In the genomic region with DNA sequence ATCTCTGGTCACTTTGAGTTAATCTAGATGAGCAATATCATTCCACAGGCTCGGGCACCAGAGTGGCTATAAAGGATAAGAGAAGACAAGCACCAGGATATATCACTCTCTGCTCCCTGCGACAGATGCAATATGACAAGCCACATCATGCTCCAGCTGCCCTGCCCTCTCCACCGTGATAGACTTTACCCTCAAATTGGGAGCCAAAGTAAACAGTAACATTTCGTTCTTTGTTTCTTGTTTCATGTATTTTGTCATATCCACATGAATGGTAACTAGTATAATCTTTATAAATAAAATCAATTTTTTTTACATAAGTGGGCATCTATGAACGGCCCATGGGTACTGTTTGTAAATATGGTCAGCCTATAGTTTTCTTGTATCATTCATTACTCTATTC, we compare ENCODE assay signal across 17 mouse cellular contexts.
"Had no signal": no experiment of that assay in that cellular context is flagged by ENCODE, and none has a peak within 500 bp of the region (broad histone marks: within the 10 kb centered on the region; RNA-seq: fewer than 3 reads in every experiment).

No protein-coding gene starts in this region.

- H3K9me3 ChIP-seq: neural tube, embryonic 12.5 days; neural tube, embryonic 13.5 days; neural tube, embryonic 15.5 days; stomach, embryonic 15.5 days had no signal

- H3K36me3 ChIP-seq: neural tube, embryonic 12.5 days; neural tube, embryonic 13.5 days; neural tube, embryonic 15.5 days; stomach, embryonic 15.5 days had no signal

- H3K27ac ChIP-seq: neural tube, embryonic 12.5 days; neural tube, embryonic 13.5 days; neural tube, embryonic 15.5 days; stomach, embryonic 15.5 days; stomach, postnatal 0 days had no signal

- H3K4me2 ChIP-seq: neural tube, embryonic 12.5 days; neural tube, embryonic 13.5 days; neural tube, embryonic 15.5 days; stomach, embryonic 15.5 days had no signal

- H3K27me3 ChIP-seq: neural tube, embryonic 12.5 days; neural tube, embryonic 13.5 days; neural tube, embryonic 15.5 days; stomach, embryonic 15.5 days had no signal

- H3K4me3 ChIP-seq: neural tube, embryonic 12.5 days; neural tube, embryonic 13.5 days; neural tube, embryonic 15.5 days; stomach, embryonic 15.5 days had no signal

- H3K9ac ChIP-seq: neural tube, embryonic 12.5 days; neural tube, embryonic 13.5 days; neural tube, embryonic 15.5 days; stomach, embryonic 15.5 days had no signal

- DNase-seq: retina, postnatal 1 day; right cerebral cortex, adult 18-20 months; right cerebral cortex, postnatal 14 days; right cerebral cortex, postnatal 25 days; right cerebral cortex, postnatal 4 days; spleen, adult 18-20 months; thymus, adult 18-20 months; thymus, adult 2 months; thymus, postnatal 14 days; thymus, postnatal 25 days; thymus, postnatal 36 days; thymus, postnatal 4 days had no signal

- H3K4me1 ChIP-seq: neural tube, embryonic 12.5 days; neural tube, embryonic 15.5 days; stomach, embryonic 15.5 days had no signal
